Mouse (Mus musculus) lung, adult 2 months (tissue): ENCODE data around the gene Gm5767. TPM values are rescaled to one million over a fixed set of nuclear protein-coding genes. Genes with fewer than 3 reads are reported as not detected.

Experiments
- DNase-seq: peaks from one replicate; pipeline ENCODE4 v3.0.0; 2022
- H3K4me1 ChIP-seq: fragments of 200-500 bp; 2 replicates; pipeline ENCODE4 v1.6.1; 2011; ENCODE audit warnings: low read length; ENCODE audit not compliant: control insufficient read depth, insufficient read depth
- H3K4me3 ChIP-seq: fragments of 200-500 bp; replicated peaks from 2 replicates; pipeline ENCODE3; 2011; ENCODE audit warnings: low read depth, mild to moderate bottlenecking, control low read depth, low read length; ENCODE audit errors: extremely low read depth
- CTCF ChIP-seq: fragments of 200-500 bp; IDR thresholded peaks from 2 replicates; pipeline ENCODE4 v1.5.1; 2011; ENCODE audit warnings: mild to moderate bottlenecking, low read length, control low read depth; ENCODE audit not compliant: insufficient read depth
- POLR2A ChIP-seq: fragments of 200-500 bp; IDR thresholded peaks from 2 replicates; pipeline ENCODE4 v1.6.1; 2011; ENCODE audit warnings: low read depth, mild to moderate bottlenecking, control low read depth, low read length, borderline replicate concordance; ENCODE audit errors: extremely low read depth
- WGBS: fragments of 180-500 bp; shearing (Covaris S2); methylation state at CpG from one replicate; pipeline ENCODE4 v1.1.7; 2018; 5-methylcytosine and 5-hydroxymethylcytosine counted together
- polyA plus RNA-seq: library from polyadenylated mRNA; depleted of rRNA; stranded (reverse); fragments of >200 nt; gene quantifications from 2 replicates; pipeline ENCODE4 v1.2.3, GENCODE M21; 2012; rRNA removed

Gene Gm5767
- 0.23 TPM in 1 of 2 replicates, not detected in the other for polyA plus RNA-seq

- TF ChIP-seq POLR2A = no peak
- TF ChIP-seq CTCF = no peak
- WGBS = 82% methylated on average over 5 of the region's 5 CpGs
- Histone ChIP-seq H3K4me1 (no peaks in the 10 kb centered on the region), H3K4me3 (no peak within 1 kb of the TSS)
- DNase-seq = no peak
Observed at GRCm38 (mm10) chr16:8680470-8680869, at the start of gene Gm5767. Gene Gm5767 (plus strand): TSS chr16:8680770.

GRCm38 (mm10) chr16:8631428-8631827 is 49.1 kb upstream of the Gm5767 start:
- peaks cover 2% of the 10 kb centered on the region; the same call in 1 of the 2 replicates for H3K4me1 ChIP-seq
- 83% methylated on average over 5 of the region's 5 CpGs for WGBS
- no peak overlapping the region for H3K4me3 ChIP-seq
- no peak for DNase-seq
- TF ChIP-seq CTCF (no peak), POLR2A (no peak)

- peaks cover 8% of the 10 kb centered on the region; the same call in 1 of the 2 replicates for H3K4me1 ChIP-seq
- WGBS = 1% methylated on average over 13 of the region's 13 CpGs
- TF ChIP-seq CTCF = no peak
- TF ChIP-seq POLR2A = no peak
- DNase-seq = no peak
- peak overlapping the region; percentile 99 for H3K4me3 ChIP-seq
Observed at GRCm38 (mm10) chr16:8636867-8637216, 43.7 kb upstream of the Gm5767 start.

GRCm38 (mm10) chr16:8637217-8638051 is 43.1 kb upstream of the Gm5767 start, which contains the start of the genes Pmm2 and Tmem186:
Gene Pmm2 (plus strand): TSS chr16:8637674.
Gene Tmem186 (minus strand): TSS chr16:8637712.
- TF ChIP-seq POLR2A = peak; percentile 55; the same call in 1 of the 2 replicates
- no peak for TF ChIP-seq CTCF
- under 1% methylated on average over 59 of the region's 59 CpGs for WGBS
- peak; percentile 80 for DNase-seq
- Histone ChIP-seq H3K4me3 (peak within 1 kb of the TSS; percentile 99), H3K4me1 (peaks cover 8% of the 10 kb centered on the region; the same call in 1 of the 2 replicates)

GRCm38 (mm10) chr16:8638131-8638530 is 42.4 kb upstream of the Gm5767 start:
- 32% methylated on average over 7 of the region's 7 CpGs for WGBS
- no peak for DNase-seq
- Histone ChIP-seq H3K4me1 (peaks cover 8% of the 10 kb centered on the region; the same call in 1 of the 2 replicates), H3K4me3 (peak overlapping the region; percentile 99)
- TF ChIP-seq CTCF = no peak
- TF ChIP-seq POLR2A = no peak

- no peak overlapping the region for H3K4me3 ChIP-seq
- TF ChIP-seq POLR2A (no peak), CTCF (no peak)
- H3K4me1 ChIP-seq = peaks cover 8% of the 10 kb centered on the region; the same call in 1 of the 2 replicates
- no peak for DNase-seq
- 49% methylated on average over 11 of the region's 11 CpGs for WGBS
Observed at GRCm38 (mm10) chr16:8639466-8640191, 40.9 kb upstream of the Gm5767 start.

GRCm38 (mm10) chr16:8643855-8644254 is 36.7 kb upstream of the Gm5767 start:
- 75% methylated on average over 2 of the region's 2 CpGs for WGBS
- DNase-seq = no peak

GRCm38 (mm10) chr16:8645546-8645945 is 35.0 kb upstream of the Gm5767 start:
- 73% methylated on average over 6 of the region's 6 CpGs for WGBS
- DNase-seq = no peak
- Histone ChIP-seq H3K4me3 (no peak overlapping the region), H3K4me1 (no peaks in the 10 kb centered on the region)
- TF ChIP-seq CTCF = no peak

More at GRCm38 (mm10) chr16:8643855-8644254, 36.7 kb upstream of the Gm5767 start:
- TF ChIP-seq CTCF (peak; percentile 89), POLR2A (no peak)
- H3K4me1 ChIP-seq = no peaks in the 10 kb centered on the region
- no peak overlapping the region for H3K4me3 ChIP-seq

GRCm38 (mm10) chr16:8650007-8650406 is 30.6 kb upstream of the Gm5767 start:
- no peaks in the 10 kb centered on the region for H3K4me1 ChIP-seq
- TF ChIP-seq POLR2A (no peak), CTCF (no peak)
- DNase-seq = no peak
- no peak overlapping the region for H3K4me3 ChIP-seq
- WGBS = 90% methylated on average over 3 of the region's 3 CpGs
